Mouse (Mus musculus) ES-E14 (cell line): ENCODE measurements around the gene Crat. TPM values are rescaled to one million over a fixed set of nuclear protein-coding genes. Genes with fewer than 3 reads are reported as not detected.
A peak's percentile ranks its signal among the peaks of the same experiment; 100 is the strongest.

Experiments
- DNase-seq: peaks from one replicate; pipeline ENCODE4 v3.0.0-alpha.2; 2013; ENCODE audit warnings: low read depth, low spot score
- H3K27ac ChIP-seq: 2 replicates; pipeline ENCODE4 v1.5.1; 2012; ENCODE audit warnings: low read depth, mild to moderate bottlenecking, low read length, moderate library complexity, mixed read lengths; ENCODE audit not compliant: poor library complexity, insufficient read depth, severe bottlenecking
- H3K36me3 ChIP-seq: 2 replicates; pipeline ENCODE4 v1.6.1; 2012; ENCODE audit warnings: mild to moderate bottlenecking, low read length, moderate library complexity, mixed read lengths; ENCODE audit not compliant: control insufficient read depth, poor library complexity, insufficient read depth, severe bottlenecking
- H3K4me1 ChIP-seq, 2 experiments: fragments of 150-350 bp in 1 of 2; sonication (generic) in 1 of 2; 2 replicates each; pipeline ENCODE4 v1.6.1; 2012; ENCODE audit warnings: low read length in 2 of 2, mild to moderate bottlenecking in 1 of 2, mixed read lengths in 1 of 2; ENCODE audit not compliant: control insufficient read depth in 2 of 2, insufficient read depth in 2 of 2, poor library complexity in 1 of 2
- H3K4me3 ChIP-seq, 2 experiments: fragments of 150-350 bp in 1 of 2; sonication (generic) in 1 of 2; 2 replicates each; pipeline ENCODE4 v1.5.1; 2012; ENCODE audit warnings: low read length in 2 of 2, low read depth in 1 of 2, mild to moderate bottlenecking in 1 of 2, mixed read lengths in 1 of 2; ENCODE audit not compliant: insufficient read depth in 1 of 2, poor library complexity in 1 of 2, severe bottlenecking in 1 of 2
- H3K9ac ChIP-seq: 2 replicates; pipeline ENCODE4 v1.6.1; 2012; ENCODE audit warnings: low read depth, mild to moderate bottlenecking, low read length, mixed read lengths; ENCODE audit not compliant: poor library complexity, insufficient read depth, severe bottlenecking
- H3K9me3 ChIP-seq: fragments of 150-350 bp; sonication (generic); 2 replicates; pipeline ENCODE4 v1.6.1; 2012; ENCODE audit warnings: low read depth, mild to moderate bottlenecking, low read length; ENCODE audit not compliant: control insufficient read depth, insufficient read depth
- CHD2 ChIP-seq: IDR thresholded peaks from 2 replicates; pipeline ENCODE4 v1.6.1; 2014; ENCODE audit warnings: mild to moderate bottlenecking, low read depth, low read length, inconsistent platforms
- HCFC1 ChIP-seq: IDR thresholded peaks from 2 replicates; pipeline ENCODE4 v1.6.1; 2012; ENCODE audit warnings: low read length, inconsistent platforms, borderline replicate concordance; ENCODE audit not compliant: insufficient read depth
- MAFK ChIP-seq: IDR thresholded peaks from 2 replicates; pipeline ENCODE4 v1.6.1; 2014; ENCODE audit warnings: mild to moderate bottlenecking, low read depth, low read length, inconsistent platforms; ENCODE audit not compliant: insufficient read depth
- ZC3H11A ChIP-seq: IDR thresholded peaks from 2 replicates; pipeline ENCODE4 v1.6.1; 2012; ENCODE audit warnings: low read depth, mild to moderate bottlenecking, inconsistent platforms, low read length, borderline replicate concordance
- ZNF384 ChIP-seq: IDR thresholded peaks from 2 replicates; pipeline ENCODE4 v1.6.1; 2012; ENCODE audit warnings: low read depth, low read length, inconsistent platforms
- in situ Hi-C, 2 experiments: fragments of 600-800 bp; cut with MboI; formaldehyde crosslinking; loops; one replicate each; pipeline ENCODE4 v1.15.1; 2025; ENCODE audit warnings: low sequenced_read_pairs in 2 of 2, inconsistent platforms in 1 of 2; ENCODE audit not compliant: unreplicated experiment in 2 of 2
- total RNA-seq: library from RNA; depleted of rRNA; stranded (reverse); fragments of 300-350 nt; gene quantifications from 2 replicates; pipeline ENCODE4 v1.2.3, GENCODE M21; 2012; rRNA removed

Gene Crat
- total RNA-seq, 1 experiment = 5.8 TPM

- Histone ChIP-seq H3K27ac (no peak overlapping the region), H3K4me3 (no peak overlapping the region), H3K9ac (no peak overlapping the region), H3K4me1 (peaks cover 0 to 18% of the 10 kb centered on the region in 2 experiments; a peak in 2 of 4 replicates), H3K9me3 (no peaks in the 10 kb centered on the region), H3K36me3 (peaks cover 5% of the 10 kb centered on the region; the same call in 1 of the 2 replicates)
- in situ Hi-C loops = no loop called here
- TF ChIP-seq MAFK (no peak), HCFC1 (no peak), CHD2 (no peak), ZNF384 (no peak), ZC3H11A (no peak)
- DNase-seq = no peak
Observed at GRCm38 (mm10) chr2:30356266-30356665, 59.3 kb downstream of the Crat start.

- no peak overlapping the region for H3K9ac ChIP-seq
- no peak overlapping the region for H3K27ac ChIP-seq
Observed at GRCm38 (mm10) chr2:30355861-30356260, 59.8 kb downstream of the Crat start.

GRCm38 (mm10) chr2:30351149-30351548, 64.5 kb downstream of the Crat start:
- no peaks in the 10 kb centered on the region; a peak in 1 of 4 replicates for H3K4me1 ChIP-seq
- DNase-seq = peak; percentile 28
- H3K4me3 ChIP-seq = no peak overlapping the region
- no peak for TF ChIP-seq ZC3H11A
- TF ChIP-seq MAFK = no peak
- no peak overlapping the region for H3K9ac ChIP-seq
- in situ Hi-C loops = no loop called here
- H3K9me3 ChIP-seq = no peaks in the 10 kb centered on the region
- no peak overlapping the region for H3K27ac ChIP-seq
- peaks cover 29% of the 10 kb centered on the region for H3K36me3 ChIP-seq

More at GRCm38 (mm10) chr2:30355861-30356260, 59.8 kb downstream of the Crat start:
- Histone ChIP-seq H3K4me3 (no peak overlapping the region), H3K9me3 (no peaks in the 10 kb centered on the region), H3K36me3 (peaks cover 5% of the 10 kb centered on the region; the same call in 1 of the 2 replicates), H3K4me1 (peaks cover 0 to 18% of the 10 kb centered on the region in 2 experiments; a peak in 2 of 4 replicates)
- in situ Hi-C loops = no loop called here
- TF ChIP-seq MAFK = no peak
- TF ChIP-seq HCFC1 = no peak
- TF ChIP-seq ZNF384 = no peak
- TF ChIP-seq ZC3H11A = no peak
- TF ChIP-seq CHD2 = no peak
- DNase-seq = no peak

Other genes with a start within 250 kb of the Crat start
- 18.9 and 19.0 TPM in 2 replicates for gene Endog, start 244.3 kb downstream of the Crat start, total RNA-seq
- gene Spout1, start 237.4 kb downstream of the Crat start, total RNA-seq = 46.5 and 66.9 TPM in 2 replicates
- gene Kyat1, start 210.0 kb downstream of the Crat start, total RNA-seq = 5.2 and 7.7 TPM in 2 replicates
- gene Lrrc8a, start 178.1 kb downstream of the Crat start, total RNA-seq = 26.6 and 35.1 TPM in 2 replicates
- 0.76 and 1.4 TPM in 2 replicates for gene Gm28035, start 175.2 kb downstream of the Crat start, total RNA-seq
- gene Phyhd1, start 149.6 kb downstream of the Crat start, total RNA-seq = 2.7 and 5.5 TPM in 2 replicates
- not detected in 2 replicates for gene Gm28038, start 134.8 kb downstream of the Crat start, total RNA-seq
- 25.2 and 31.6 TPM in 2 replicates for gene Dolk, start 129.5 kb downstream of the Crat start, total RNA-seq
- 84.5 and 115 TPM in 2 replicates for gene Nup188, start 129.4 kb downstream of the Crat start, total RNA-seq
- 64.8 and 90.3 TPM in 2 replicates for gene Sh3glb2, start 56.5 kb downstream of the Crat start, total RNA-seq
- 46.0 and 57.4 TPM in 2 replicates for gene Miga2, start 51.6 kb downstream of the Crat start, total RNA-seq
- 55.6 and 87.0 TPM in 2 replicates for gene Dolpp1, start 23.6 kb downstream of the Crat start, total RNA-seq
- 97.9 and 103 TPM in 2 replicates for gene Ptpa, start 226 bp upstream of the Crat start, total RNA-seq
- gene Ier5l, start 58.4 kb upstream of the Crat start, total RNA-seq = 13.3 and 17.7 TPM in 2 replicates
- 0.54 TPM in 1 of 2 replicates, not detected in the other for gene Cstad, start 179.2 kb upstream of the Crat start, total RNA-seq